In genomic region chr6:142339576-142339975, GRCm38 (mm10) we compare ENCODE assay signal across 11 mouse cellular contexts.
A peak's percentile ranks its signal among the peaks of the same experiment; 100 is the strongest.
DNase-seq lines count a peak whose midpoint lies in the region.
"Had no signal": no experiment of that assay in that cellular context is flagged by ENCODE, and none has a peak within 500 bp of the region (broad histone marks: within the 10 kb centered on the region; RNA-seq: fewer than 3 reads in every experiment).

No protein-coding gene starts in this region.

- peak; percentile 78 for DNase-seq in 3T3-L1 (ENCODE audit: low read depth, low spot score)
- DNase-seq in NIH3T3 (ENCODE audit: low read depth): peak; percentile 29
- peak; percentile 11 for DNase-seq in fat pad, adult 2 months (ENCODE audit: extremely low read depth, low read depth, low spot score)
- no peak for DNase-seq in adipocyte (ENCODE audit: low spot score)
- DNase-seq in c-Kit-positive CD71-positive TER-119-positive erythroid progenitor cells, embryonic 14.5 days (ENCODE audit: low spot score): no peak
- no peak for DNase-seq in kidney, adult 18-20 months
- DNase-seq: adrenal gland, postnatal 14 days; cerebellum, adult 18-20 months; cerebellum, adult 9-11 months; gastrocnemius, postnatal 14 days; kidney, adult 2 months had no signal

Comparison
In these comparisons a context has a peak if more than half of its experiments do, and no peak if none do; other contexts are left out.
1. DNase-seq: peak in 3T3-L1 (single experiment), NIH3T3 (single experiment) and fat pad, adult 2 months (single experiment); none in adipocyte (single experiment), c-Kit-positive CD71-positive TER-119-positive erythroid progenitor cells, embryonic 14.5 days (single experiment) and kidney, adult 18-20 months (single experiment).